ENCODE assay signal across 12 mouse cellular contexts in genomic region chr13:9181106-9181505, GRCm38 (mm10).
A peak's percentile ranks its signal among the peaks of the same experiment; 100 is the strongest.
DNase-seq lines count a peak whose midpoint lies in the region; ATAC-seq lines count a peak whose summit lies in the region.
"Had no signal": no experiment of that assay in that cellular context is flagged by ENCODE, and none has a peak within 500 bp of the region (broad histone marks: within the 10 kb centered on the region; RNA-seq: fewer than 3 reads in every experiment).

No protein-coding gene starts in this region.

- ATAC-seq in kidney, embryonic 14.5 days (ENCODE audit: low FRiP score, low TSS enrichment), result no peak; the same call in 1 of the 2 replicates
- ATAC-seq in midbrain, embryonic 15.5 days (replicated peaks), result peak; percentile 8; the same call in 1 of the 2 replicates
- ATAC-seq in kidney, embryonic 16.5 days (ENCODE audit: low FRiP score, low TSS enrichment), result peak; percentile 27; the same call in 1 of the 2 replicates

- peak; percentile 79 for DNase-seq in kidney, adult 18-20 months
- DNase-seq in midbrain, embryonic 10.5 days (ENCODE audit: low spot score), result no peak
- DNase-seq in left cerebral cortex, postnatal 14 days (ENCODE audit: low spot score in 2 of 2), result no peak
- no peak for DNase-seq in thymus, postnatal 10 days (ENCODE audit: low spot score in 2 of 2)

- WGBS in kidney, embryonic 14.5 days, result 37% methylated on average over 6 of the region's 6 CpGs
- 84% methylated on average over 6 of the region's 6 CpGs for WGBS in midbrain, embryonic 15.5 days
- 82% methylated on average over 6 of the region's 6 CpGs for WGBS in midbrain, embryonic 10.5 days
- WGBS in kidney, embryonic 16.5 days, result 34% methylated on average over 6 of the region's 6 CpGs

- H3K36me3 ChIP-seq in kidney, embryonic 14.5 days (ENCODE audit: control insufficient read depth, insufficient read depth, low read length), result no peaks in the 10 kb centered on the region
- H3K36me3 ChIP-seq in midbrain, embryonic 15.5 days (replicated peaks), result no peaks in the 10 kb centered on the region
- peaks cover 3% of the 10 kb centered on the region; the same call in 1 of the 2 replicates for H3K36me3 ChIP-seq in midbrain, embryonic 10.5 days
- H3K36me3 ChIP-seq in kidney, embryonic 16.5 days (ENCODE audit: insufficient read depth, low read length), result 0 out of 2 replicates have a peak, but pooled peaks cover 2% of the 10 kb centered on the region
- H3K36me3 ChIP-seq: embryonic facial prominence, embryonic 15.5 days; stomach, embryonic 15.5 days had no signal

- intact Hi-C loops in left cerebral cortex, postnatal 14 days (cut with DNase I), result loop anchor here (5.0 to 10.0 kb wide), 3 partner anchors 286 to 666 kb away; no protein-coding TSS in a partner anchor

- no peaks in the 10 kb centered on the region for H3K9me3 ChIP-seq in kidney, embryonic 14.5 days (ENCODE audit: control insufficient read depth, low read length)
- H3K9me3 ChIP-seq in midbrain, embryonic 15.5 days, result no peaks in the 10 kb centered on the region
- H3K9me3 ChIP-seq in midbrain, embryonic 10.5 days (replicated peaks), result no peaks in the 10 kb centered on the region
- H3K9me3 ChIP-seq in kidney, embryonic 16.5 days (ENCODE audit: low read length), result no peaks in the 10 kb centered on the region
- H3K9me3 ChIP-seq: embryonic facial prominence, embryonic 15.5 days; forebrain, embryonic 10.5 days; heart, embryonic 13.5 days; liver, embryonic 13.5 days; stomach, embryonic 15.5 days had no signal

- H3K4me1 ChIP-seq in kidney, embryonic 14.5 days (ENCODE audit: control insufficient read depth, insufficient read depth, low read length), result peaks cover 5% of the 10 kb centered on the region
- no peaks in the 10 kb centered on the region for H3K4me1 ChIP-seq in midbrain, embryonic 15.5 days
- no peaks in the 10 kb centered on the region for H3K4me1 ChIP-seq in midbrain, embryonic 10.5 days
- H3K4me1 ChIP-seq in kidney, embryonic 16.5 days (ENCODE audit: insufficient read depth, low read length), result peaks cover 23% of the 10 kb centered on the region
- H3K4me1 ChIP-seq: forebrain, embryonic 10.5 days; heart, embryonic 13.5 days; stomach, embryonic 15.5 days had no signal

- no peaks in the 10 kb centered on the region for H3K27me3 ChIP-seq in kidney, embryonic 14.5 days (ENCODE audit: control insufficient read depth, insufficient read depth, low read length)
- no peaks in the 10 kb centered on the region for H3K27me3 ChIP-seq in midbrain, embryonic 15.5 days (replicated peaks)
- H3K27me3 ChIP-seq in midbrain, embryonic 10.5 days (ENCODE audit: low read depth, poor library complexity, severe bottlenecking), result no peaks in the 10 kb centered on the region
- H3K27me3 ChIP-seq in kidney, embryonic 16.5 days (ENCODE audit: insufficient read depth, low read length), result no peaks in the 10 kb centered on the region
- H3K27me3 ChIP-seq: embryonic facial prominence, embryonic 15.5 days; heart, embryonic 13.5 days; liver, embryonic 13.5 days; stomach, embryonic 15.5 days had no signal

- no peak overlapping the region for H3K4me2 ChIP-seq in kidney, embryonic 14.5 days (replicated peaks; ENCODE audit: low read depth, low read length)
- H3K4me2 ChIP-seq in midbrain, embryonic 15.5 days, result no peak overlapping the region
- no peak overlapping the region for H3K4me2 ChIP-seq in kidney, embryonic 16.5 days (replicated peaks; ENCODE audit: low read depth, low read length)
- H3K4me2 ChIP-seq: stomach, embryonic 15.5 days had no signal

- H3K27ac ChIP-seq in kidney, embryonic 14.5 days (ENCODE audit: low read depth, low read length), result no peak overlapping the region
- no peak overlapping the region for H3K27ac ChIP-seq in midbrain, embryonic 15.5 days
- no peak overlapping the region for H3K27ac ChIP-seq in midbrain, embryonic 10.5 days (replicated peaks)
- no peak overlapping the region for H3K27ac ChIP-seq in kidney, embryonic 16.5 days (ENCODE audit: low read length)
- H3K27ac ChIP-seq: embryonic facial prominence, embryonic 15.5 days; forebrain, embryonic 10.5 days; heart, embryonic 13.5 days; liver, embryonic 13.5 days; stomach, embryonic 15.5 days had no signal

- no peak overlapping the region for H3K9ac ChIP-seq in kidney, embryonic 14.5 days (ENCODE audit: low read depth, low read length)
- H3K9ac ChIP-seq in midbrain, embryonic 15.5 days, result no peak overlapping the region
- H3K9ac ChIP-seq in kidney, embryonic 16.5 days (replicated peaks; ENCODE audit: low read length), result no peak overlapping the region
- H3K9ac ChIP-seq: embryonic facial prominence, embryonic 15.5 days; heart, embryonic 13.5 days; liver, embryonic 13.5 days; stomach, embryonic 15.5 days had no signal

- H3K4me3 ChIP-seq in kidney, embryonic 14.5 days (ENCODE audit: low read length), result no peak overlapping the region
- no peak overlapping the region for H3K4me3 ChIP-seq in midbrain, embryonic 15.5 days
- H3K4me3 ChIP-seq in midbrain, embryonic 10.5 days, result no peak overlapping the region
- H3K4me3 ChIP-seq in kidney, embryonic 16.5 days (ENCODE audit: low read length), result no peak overlapping the region
- H3K4me3 ChIP-seq: embryonic facial prominence, embryonic 15.5 days; forebrain, embryonic 10.5 days; liver, embryonic 13.5 days; stomach, embryonic 15.5 days had no signal
